Mouse (Mus musculus) thymus, postnatal 10 days (tissue): ENCODE results near the gene Poc1b.

Experiments
- DNase-seq, 2 experiments: peaks; one replicate each; pipeline ENCODE4 v3.0.0; 2021; ENCODE audit warnings: low spot score in 2 of 2

Gene Poc1b

DNA sequence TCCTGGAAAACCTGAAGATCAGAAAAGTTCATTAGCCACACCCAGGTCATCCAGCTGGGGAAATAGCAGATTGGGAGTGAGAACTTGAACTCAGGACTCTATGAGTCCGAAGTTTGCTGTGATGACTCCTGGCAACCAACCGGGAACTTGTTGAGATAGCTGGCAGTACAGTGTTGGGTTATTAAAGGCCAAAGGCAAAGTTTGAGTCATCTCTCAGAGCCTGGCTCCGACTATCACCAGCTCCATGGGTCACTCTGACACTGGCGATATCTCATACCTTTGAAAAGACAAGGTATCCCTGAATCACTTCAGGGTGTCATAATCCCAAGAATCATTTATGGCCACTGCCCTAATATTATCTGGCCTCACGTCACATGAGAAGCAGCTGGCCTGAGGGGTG lies 119.9 kb downstream of the Poc1b start:
- DNase-seq = no peak

DNA sequence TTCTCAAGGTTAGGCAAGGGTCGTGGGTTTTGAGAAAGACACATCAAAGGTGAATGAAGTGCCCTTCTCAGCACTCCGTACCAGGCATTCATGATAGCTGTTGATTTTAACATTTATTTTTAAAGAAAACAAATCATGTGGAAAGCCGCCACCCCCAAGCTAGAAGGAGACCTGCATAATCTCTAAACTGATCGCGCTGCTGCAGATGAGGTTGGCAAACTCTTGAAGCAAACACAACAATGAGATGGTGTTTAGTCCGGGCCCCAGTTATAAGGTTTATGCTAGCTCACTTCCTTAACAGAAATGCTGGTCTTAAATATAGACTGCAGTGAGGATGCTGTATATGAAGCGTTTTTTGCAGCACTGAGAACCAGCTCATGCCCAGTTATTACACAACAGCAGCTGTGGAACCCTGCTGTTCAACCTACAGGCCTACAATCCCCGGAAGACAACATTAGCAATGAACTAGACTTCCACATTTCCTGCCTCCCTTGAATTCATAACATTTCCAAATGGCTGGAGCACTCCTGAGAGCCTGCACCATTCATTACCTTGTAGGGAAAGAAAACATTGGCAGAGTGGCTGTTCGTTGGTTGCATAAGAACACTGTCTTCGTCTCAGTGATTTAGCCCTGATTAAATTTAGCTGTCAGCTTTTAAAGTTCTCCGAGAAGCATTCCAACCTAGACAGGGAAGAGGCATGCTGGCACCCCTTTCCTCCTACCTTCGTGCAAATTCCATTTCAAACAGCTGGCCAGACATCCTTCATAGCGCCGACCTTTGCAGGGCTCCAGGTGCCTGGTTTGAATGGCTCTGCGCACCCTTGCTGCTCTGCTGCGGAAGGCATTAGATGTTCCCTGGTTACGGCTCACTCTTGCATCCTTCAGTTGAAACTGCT lies 121.4 kb downstream of the Poc1b start:
- DNase-seq = peak in 1 of 2 experiments; percentile 30

DNA sequence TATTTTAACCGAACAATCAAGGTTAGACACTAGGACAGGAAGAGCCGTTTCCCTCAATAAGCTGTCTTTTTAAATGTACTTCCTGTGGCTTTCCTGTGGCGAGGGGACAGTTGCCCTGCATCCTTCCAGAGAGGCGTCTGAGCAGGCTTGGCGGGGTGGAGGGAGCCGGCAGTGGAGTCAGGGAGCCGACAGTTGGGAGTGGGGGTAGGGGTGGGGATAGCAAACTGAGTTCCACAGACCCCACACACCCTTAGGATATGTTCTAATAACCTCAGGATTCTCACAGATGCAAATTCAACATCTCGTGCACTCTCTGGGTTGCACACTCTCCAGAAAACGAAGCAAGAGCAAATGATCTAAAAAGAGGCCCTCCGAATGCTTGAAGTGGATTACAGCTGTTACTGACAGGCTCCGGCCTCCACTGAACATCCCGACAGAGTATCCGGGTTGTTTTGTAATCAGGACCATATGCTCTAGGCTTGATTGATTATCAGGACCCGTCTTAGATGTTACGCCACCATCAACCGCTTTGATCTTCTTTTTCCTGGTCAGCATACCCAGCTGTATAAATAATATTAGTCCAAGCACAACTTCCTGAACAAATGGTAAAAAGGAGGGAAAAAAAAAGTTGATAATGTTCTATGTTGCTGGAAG lies 122.3 kb downstream of the Poc1b start:
- peak in 1 of 2 experiments; percentile 24 for DNase-seq

DNA sequence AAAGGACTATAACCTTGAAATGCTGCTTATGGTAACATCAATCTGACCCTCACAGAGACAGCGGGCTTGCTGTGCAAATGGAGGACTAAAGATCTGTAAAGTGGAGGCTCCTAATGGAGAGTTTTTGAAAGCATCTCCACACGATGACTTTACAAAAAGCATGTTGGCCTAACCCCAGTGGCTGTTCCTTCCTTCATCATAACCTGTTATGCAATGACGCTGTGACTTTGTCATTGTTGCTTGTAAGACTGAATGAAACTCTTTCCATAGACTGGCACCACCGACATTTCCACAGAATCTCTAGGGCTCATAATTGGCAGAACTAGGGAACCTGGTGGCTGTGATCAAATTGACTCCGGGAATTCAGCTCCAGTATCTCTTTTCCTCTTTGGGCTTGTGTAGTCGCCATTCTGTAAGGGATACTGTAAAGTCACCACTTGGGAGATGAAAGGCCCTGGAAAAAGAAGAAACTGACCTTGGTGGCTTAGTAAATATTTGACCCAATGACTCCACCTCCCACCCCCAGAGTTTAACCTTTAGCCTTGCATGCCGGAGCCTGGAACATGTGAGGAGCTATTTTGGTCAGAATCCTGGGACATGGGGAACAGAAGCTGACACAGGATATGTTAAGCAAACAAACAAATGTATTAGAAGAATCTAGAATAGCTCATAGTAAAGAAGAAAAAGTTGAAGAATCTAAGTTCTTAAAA lies 125.8 kb downstream of the Poc1b start:
- DNase-seq = no peak

DNA sequence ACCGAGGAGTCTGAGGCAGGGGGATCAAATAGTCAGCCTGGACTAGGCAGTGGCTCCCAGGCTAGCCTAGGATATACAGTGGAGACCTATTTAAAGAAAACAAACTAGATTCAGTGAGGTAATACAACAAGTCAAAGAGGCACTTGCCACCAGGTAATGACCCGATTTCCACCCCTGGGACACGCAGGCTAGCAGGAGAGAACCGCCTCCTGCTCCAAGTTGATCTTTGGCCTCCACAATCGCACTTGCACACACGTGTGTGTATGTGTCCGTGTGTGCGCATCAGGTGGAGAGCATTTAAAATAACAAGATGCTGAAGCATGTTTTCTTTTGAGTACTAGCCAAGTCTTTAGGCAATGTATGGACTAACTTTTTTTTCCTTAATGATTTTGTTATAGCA lies 127.5 kb downstream of the Poc1b start:
- no peak for DNase-seq

DNA sequence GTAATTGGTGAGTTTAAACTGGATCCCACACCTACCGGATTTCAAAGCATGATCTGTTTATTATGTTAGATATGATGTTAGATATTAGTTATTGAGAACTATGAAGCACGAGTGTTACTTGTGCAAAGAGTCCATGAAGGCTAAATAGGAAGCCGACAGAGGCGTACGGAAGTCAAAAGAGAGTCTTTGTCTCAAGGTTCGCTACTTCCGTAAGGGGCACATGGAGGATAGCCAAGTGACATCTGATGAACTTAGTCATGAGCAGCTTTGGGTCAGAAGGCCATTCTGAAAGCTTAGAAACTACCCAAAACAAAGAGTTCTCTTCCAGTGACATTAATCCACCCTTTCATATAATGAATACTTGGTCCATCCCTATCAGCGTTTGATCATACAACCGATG lies 128.2 kb downstream of the Poc1b start:
- DNase-seq = no peak

DNA sequence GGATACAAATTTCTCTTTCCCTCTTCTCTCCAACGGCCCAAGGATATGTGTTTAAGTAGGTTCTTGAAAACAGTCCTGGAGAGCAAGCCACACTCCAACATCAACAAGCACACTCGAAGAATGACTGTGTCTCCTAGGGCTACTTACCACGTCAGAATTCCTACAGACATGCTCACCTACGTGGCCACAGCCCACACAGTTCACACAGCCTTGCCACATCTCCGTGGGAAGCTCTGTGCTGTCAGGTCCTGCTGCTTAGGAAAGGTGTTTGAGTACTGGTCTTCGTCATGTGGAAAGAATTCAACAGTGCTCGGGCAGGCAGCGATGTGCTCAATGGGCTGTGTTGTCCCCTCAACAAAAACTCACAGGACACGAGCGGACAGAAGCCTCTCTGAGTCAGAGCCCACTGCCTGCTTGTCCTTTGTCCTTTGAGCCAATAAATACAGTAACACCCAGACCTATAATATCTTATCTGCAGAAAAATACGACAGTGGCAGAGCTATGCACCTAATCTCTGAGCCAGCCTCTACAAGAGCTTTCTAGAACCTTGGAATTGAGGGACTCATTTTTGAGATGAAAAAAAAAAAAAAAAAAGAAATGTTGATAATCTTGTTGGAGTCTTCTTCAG lies 130.5 kb downstream of the Poc1b start:
- no peak for DNase-seq

DNA sequence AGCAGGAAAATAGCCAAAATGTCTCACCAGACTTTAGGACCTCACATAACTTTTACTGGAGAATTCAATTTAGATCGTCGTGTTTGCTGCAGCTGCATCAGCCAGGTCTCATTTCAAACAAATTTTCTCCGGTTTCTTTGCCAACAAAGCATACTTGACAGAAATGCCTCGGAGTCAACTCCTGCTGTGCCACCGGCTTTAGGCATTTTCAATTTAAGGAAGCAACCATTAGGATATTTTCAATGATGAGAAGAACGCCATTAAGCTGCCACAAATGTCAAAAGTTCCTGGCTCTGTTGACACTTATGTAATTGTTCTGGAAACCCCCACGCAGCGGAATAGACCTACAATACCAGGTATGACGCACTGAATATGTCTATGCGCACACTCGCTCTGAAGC lies 131.7 kb downstream of the Poc1b start:
- DNase-seq = no peak

DNA sequence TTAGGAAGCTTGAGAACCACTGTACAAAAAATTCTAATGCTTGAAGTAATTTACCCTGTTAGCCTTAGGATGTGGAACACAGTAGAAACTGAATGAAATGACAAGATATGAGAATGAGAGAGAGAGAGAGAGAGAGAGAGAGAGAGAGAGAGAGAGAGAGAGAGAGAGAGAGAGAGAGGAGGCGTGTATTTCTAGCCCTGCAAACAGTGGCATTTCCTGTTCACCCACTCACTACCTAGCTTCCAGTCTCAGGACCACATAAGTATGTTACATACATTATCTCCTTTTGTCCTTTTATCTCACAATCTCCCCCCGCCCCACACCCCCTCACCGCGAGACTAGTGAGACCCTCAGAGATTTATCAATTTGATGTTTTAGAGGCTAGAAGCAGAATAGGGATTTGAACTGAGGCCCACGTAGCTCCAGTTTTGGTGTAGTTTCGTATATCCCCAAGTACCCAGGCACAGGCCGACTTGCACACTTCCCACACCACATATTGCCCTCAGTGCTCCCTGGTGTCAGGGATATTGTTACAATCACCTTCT lies 134.5 kb downstream of the Poc1b start:
- peak; percentile 32 to 51 for DNase-seq

DNA sequence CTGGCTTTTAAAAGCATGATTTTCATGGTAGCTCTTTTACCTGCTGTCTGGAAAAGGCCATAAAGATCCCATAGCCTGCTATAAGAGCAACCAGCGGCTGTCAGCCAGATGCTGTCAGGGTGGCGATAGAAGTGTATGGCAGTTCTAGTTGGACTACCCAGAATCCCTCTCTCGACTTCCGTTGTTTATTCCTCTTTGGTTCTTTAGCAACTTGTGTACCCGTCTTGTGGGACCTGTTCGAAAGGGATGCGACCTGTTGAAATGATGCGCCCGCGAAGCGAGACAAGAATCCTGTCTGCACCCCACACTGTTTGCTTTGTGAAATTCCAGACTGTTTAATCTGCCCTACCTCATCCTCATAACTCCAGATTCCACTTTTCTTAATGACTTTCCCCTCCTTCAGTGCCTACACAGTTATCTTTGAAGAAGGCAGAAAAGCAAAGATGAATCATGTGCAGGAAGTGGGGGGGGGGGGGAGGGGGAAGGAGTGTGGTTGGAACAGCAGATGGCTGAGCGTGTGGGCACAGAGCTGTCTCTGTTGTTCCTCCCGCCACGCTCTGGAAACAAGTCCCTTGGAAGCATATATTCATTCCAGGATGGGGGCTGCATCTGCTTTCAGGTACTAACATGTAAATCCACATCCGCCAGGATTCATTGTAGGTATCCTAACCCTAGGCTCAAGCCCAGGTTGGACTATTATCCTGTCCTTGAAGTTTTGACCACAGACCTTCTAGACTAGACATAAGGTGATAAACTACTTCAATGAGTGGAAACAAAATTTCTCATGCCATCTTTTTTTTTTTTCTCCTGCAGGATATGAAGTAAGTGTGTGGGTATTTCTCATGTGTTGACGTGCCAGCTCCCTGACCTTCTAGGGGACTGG lies 135.2 kb downstream of the Poc1b start:
- peak; percentile 68 to 70 for DNase-seq

DNA sequence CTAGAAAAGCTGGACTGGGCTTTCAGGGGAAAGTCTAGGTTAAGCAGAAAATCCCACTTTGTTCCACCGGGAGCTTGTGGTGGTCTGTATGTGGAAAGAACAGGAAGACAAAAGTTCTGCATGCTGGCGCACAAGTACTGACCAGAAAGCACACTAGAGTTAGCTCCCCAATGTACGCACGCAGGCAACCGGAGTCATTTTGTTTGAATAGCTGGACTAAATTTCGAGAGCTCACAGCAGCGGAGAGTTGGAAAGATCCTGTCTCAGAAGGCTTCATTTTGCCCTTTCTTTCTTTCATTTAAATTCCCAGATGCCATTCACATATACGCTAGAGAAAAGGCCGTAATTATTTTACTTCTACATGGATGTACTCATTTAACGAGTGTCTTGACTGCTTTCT lies 135.9 kb downstream of the Poc1b start:
- DNase-seq = peak in 1 of 2 experiments; percentile 15

DNA sequence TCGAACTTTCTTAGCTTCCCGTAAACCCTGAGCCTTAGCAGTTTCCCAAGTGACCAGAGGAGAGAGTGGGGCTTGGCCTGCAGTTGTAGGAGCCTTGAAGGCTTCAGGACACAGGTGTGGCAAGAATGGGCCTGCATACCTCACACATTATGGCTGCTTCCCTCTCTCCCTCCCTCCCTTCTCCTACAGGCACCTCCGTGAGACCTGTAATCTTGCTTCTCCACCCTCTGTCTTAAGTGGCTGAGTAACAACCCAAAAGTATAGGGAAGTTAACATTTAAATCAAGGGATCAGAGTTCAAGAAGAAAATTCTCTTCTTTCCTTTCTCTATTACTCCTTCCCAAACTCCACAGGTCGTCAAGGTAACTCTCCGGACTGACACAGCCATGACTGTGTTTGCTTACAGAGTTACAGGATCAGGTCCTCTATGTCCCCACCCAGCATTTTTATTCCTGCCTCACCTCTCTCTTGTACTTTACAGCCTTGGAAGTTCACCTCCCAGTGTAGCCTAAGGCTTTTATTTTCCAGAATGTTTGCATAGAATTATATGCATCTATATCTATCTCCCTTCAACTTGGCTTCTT lies 137.2 kb downstream of the Poc1b start:
- DNase-seq = no peak

DNA sequence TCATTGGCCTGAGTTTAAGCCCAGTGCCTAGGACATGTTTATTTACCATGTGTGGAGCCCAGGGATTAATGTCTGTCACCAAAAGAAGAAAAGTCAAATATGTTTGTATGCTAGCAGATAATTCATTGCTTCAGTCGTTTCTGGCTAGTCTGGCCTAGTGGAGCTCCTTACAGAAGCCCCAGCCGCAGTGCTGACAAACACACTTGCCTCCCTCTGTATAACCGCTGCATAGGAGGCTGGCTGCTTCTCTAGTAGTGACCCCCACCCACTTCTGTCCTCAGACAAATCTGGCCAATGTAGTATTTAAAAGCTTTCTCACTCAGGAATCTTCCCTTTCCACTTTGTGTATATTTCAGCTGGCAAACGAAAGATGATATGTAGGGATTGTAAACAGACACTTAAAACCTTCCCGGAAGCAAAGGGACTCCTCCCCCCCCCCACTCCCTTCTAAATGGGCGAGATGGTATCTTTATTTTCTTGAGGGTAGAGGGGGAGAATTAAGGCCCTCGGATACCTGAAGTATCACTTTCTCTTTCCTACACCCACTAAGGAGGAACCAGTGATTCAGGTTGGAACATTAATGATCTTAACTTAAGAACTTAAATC lies 137.9 kb downstream of the Poc1b start:
- DNase-seq = peak in 1 of 2 experiments; percentile 32

DNA sequence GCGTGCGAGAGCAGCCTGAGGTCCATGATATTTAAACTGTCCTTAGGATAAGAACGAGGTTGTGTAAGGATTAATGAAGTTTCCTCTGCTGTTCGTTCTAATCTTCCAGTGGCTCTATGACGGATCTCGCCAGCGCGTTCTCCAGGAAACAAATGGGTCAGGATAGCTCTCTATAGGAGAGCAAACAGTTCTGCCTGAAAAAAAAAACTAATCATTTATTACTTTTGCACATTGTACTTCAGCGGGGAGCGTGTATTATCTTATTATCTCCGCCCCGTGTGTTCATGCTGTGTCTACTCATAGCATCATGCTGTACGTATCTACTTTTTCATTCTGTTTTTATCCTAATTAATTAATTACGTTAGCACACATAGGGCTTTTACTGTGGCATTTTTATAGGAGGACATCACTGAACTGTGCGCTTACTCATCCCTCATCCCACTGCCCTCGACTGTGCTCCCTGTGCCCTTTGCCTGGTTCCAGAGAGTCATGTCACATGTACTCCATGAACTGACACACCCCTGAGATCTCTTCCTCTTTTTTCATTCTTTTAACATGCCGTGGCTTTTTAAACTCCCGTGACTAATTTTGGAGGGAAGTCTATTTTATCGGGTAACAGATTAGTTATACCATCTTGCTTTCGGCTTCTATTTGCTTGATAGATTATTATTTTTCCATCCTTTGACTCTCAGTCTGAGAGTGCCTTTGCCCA lies 140.1 kb downstream of the Poc1b start:
- DNase-seq = no peak
